In the genomic region with DNA sequence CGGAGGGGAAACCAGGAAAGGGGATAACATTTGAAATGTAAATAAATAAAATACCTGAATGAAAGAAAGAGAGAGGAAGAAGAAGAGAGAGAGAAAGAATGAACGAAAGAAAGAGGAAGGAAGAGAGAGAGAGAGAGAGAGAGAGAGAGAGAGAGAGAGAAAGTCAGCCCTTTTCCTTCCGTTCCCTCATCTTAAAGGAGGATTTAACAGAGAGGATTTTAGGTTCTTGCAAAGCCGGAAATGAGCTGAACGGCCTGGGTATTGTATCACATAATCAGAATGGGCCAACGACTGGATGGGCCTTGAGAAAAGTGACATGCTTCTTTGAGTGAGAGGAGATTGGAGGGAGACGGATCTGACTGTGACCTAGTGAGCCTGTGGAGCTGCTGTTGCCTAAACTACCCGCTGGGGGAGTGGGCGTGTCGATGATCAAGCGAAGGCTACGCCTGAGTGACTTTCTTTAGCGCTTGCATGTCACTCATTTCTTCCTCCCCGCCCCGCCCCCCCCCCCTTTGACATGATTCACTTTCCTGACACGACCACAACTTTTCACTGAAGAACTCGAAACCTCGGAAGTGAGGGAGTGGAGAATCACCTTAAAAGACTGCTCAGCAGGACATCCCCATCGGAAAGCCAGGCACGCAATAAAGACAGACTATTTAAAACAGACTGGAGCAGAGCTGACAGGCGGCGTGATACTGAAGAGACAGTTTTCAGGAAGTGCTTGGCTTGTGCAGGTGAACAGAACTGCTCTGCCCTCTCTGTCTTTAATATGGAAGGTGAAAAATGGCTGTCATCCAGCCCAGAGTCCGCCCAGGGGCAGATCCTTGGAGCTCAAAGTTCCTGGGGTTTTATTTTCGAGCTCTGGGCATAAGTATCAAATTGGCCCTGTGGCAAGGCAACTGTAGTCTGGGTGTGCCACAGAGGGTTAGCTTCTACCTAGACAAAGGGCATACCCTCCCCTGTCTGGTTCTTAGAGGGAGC, we compare ENCODE assay signal across 8 mouse cellular contexts. TPM values are rescaled to one million over a fixed set of nuclear protein-coding genes. Genes with fewer than 3 reads are reported as not detected.
A peak's percentile ranks its signal among the peaks of the same experiment; 100 is the strongest.
DNase-seq lines count a peak whose midpoint lies in the region; ATAC-seq and TF ChIP-seq lines count a peak whose summit lies in the region.

No protein-coding gene starts in this region.

- no peaks in the 10 kb centered on the region; the same call in 1 of the 2 replicates for H3K27me3 ChIP-seq in embryonic facial prominence, embryonic 13.5 days
- H3K27me3 ChIP-seq in heart, embryonic 11.5 days (ENCODE audit: control insufficient read depth, insufficient read depth, low read length), result no peaks in the 10 kb centered on the region; the same call in 1 of the 2 replicates
- no peaks in the 10 kb centered on the region for H3K27me3 ChIP-seq in kidney, embryonic 14.5 days (ENCODE audit: control insufficient read depth, insufficient read depth, low read length)
- no peaks in the 10 kb centered on the region for H3K27me3 ChIP-seq in neural tube, embryonic 12.5 days (replicated peaks)
- no peaks in the 10 kb centered on the region for H3K27me3 ChIP-seq in thymus, adult 2 months (ENCODE audit: control insufficient read depth, insufficient read depth, low read length)

- DNase-seq in 3134 (ENCODE audit: extremely low read depth, insufficient read length, low spot score) (peak; percentile 80), R1 (ENCODE audit: low read depth, low spot score) (peak; percentile 92)
- DNase-seq in lung, adult 18-20 months, result peak; percentile 86 to 88
- peak; percentile 92 for DNase-seq in thymus, adult 2 months

- no peaks in the 10 kb centered on the region for H3K9me3 ChIP-seq in embryonic facial prominence, embryonic 13.5 days
- no peaks in the 10 kb centered on the region for H3K9me3 ChIP-seq in heart, embryonic 11.5 days (replicated peaks; ENCODE audit: control insufficient read depth, low read length)
- no peaks in the 10 kb centered on the region for H3K9me3 ChIP-seq in kidney, embryonic 14.5 days (ENCODE audit: control insufficient read depth, low read length)
- no peaks in the 10 kb centered on the region for H3K9me3 ChIP-seq in neural tube, embryonic 12.5 days

- 0 out of 2 replicates have a peak overlapping the region, but pooled peaks have one; percentile 17 for H3K9ac ChIP-seq in embryonic facial prominence, embryonic 13.5 days
- 0 out of 2 replicates have a peak overlapping the region, but pooled peaks have one; percentile 58 for H3K9ac ChIP-seq in heart, embryonic 11.5 days (ENCODE audit: low read depth, low read length)
- peak overlapping the region; percentile 45; the same call in 1 of the 2 replicates for H3K9ac ChIP-seq in kidney, embryonic 14.5 days (ENCODE audit: low read depth, low read length)
- no peak overlapping the region for H3K9ac ChIP-seq in neural tube, embryonic 12.5 days

- TF ChIP-seq CTCF in thymus, adult 2 months (IDR thresholded peaks at IDR 0.05; ENCODE audit: borderline replicate concordance, control insufficient read depth, extremely low read depth, insufficient read depth, low read length, poor library complexity), result no peak

- H3K36me3 ChIP-seq in embryonic facial prominence, embryonic 13.5 days, result no peaks in the 10 kb centered on the region
- no peaks in the 10 kb centered on the region for H3K36me3 ChIP-seq in heart, embryonic 11.5 days (ENCODE audit: control insufficient read depth, insufficient read depth, low read length)
- no peaks in the 10 kb centered on the region for H3K36me3 ChIP-seq in kidney, embryonic 14.5 days (ENCODE audit: control insufficient read depth, insufficient read depth, low read length)
- H3K36me3 ChIP-seq in neural tube, embryonic 12.5 days, result no peaks in the 10 kb centered on the region
- H3K36me3 ChIP-seq in thymus, adult 2 months (ENCODE audit: control insufficient read depth, insufficient read depth, low read length), result no peaks in the 10 kb centered on the region

- no peak for TF ChIP-seq POLR2A in thymus, adult 2 months (IDR thresholded peaks at IDR 0.05; ENCODE audit: control insufficient read depth, extremely low read depth, insufficient read depth, low read length, poor library complexity)

- peak overlapping the region; percentile 29 for H3K4me3 ChIP-seq in embryonic facial prominence, embryonic 13.5 days
- H3K4me3 ChIP-seq in heart, embryonic 11.5 days (ENCODE audit: low read depth, low read length), result peak overlapping the region; percentile 35
- peak overlapping the region; percentile 29 for H3K4me3 ChIP-seq in kidney, embryonic 14.5 days (ENCODE audit: low read length)
- H3K4me3 ChIP-seq in neural tube, embryonic 12.5 days, result peak overlapping the region; percentile 5; the same call in 1 of the 2 replicates
- H3K4me3 ChIP-seq in thymus, adult 2 months (ENCODE audit: control insufficient read depth, insufficient read depth, low read length), result peak overlapping the region; percentile 48

- no peak overlapping the region for H3K27ac ChIP-seq in embryonic facial prominence, embryonic 13.5 days
- no peak overlapping the region for H3K27ac ChIP-seq in heart, embryonic 11.5 days (ENCODE audit: low read depth, low read length)
- H3K27ac ChIP-seq in kidney, embryonic 14.5 days (ENCODE audit: low read depth, low read length), result no peak overlapping the region
- no peak overlapping the region for H3K27ac ChIP-seq in neural tube, embryonic 12.5 days
- peak overlapping the region; percentile 95 for H3K27ac ChIP-seq in thymus, adult 2 months (ENCODE audit: control insufficient read depth, insufficient read depth, low read length)

- peak; percentile 70; the same call in 1 of the 2 replicates for ATAC-seq in embryonic facial prominence, embryonic 13.5 days (ENCODE audit: insufficient number of reproducible peaks, insufficient read depth, low FRiP score, low TSS enrichment, low read depth)
- peak; percentile 66 for ATAC-seq in heart, embryonic 11.5 days (replicated peaks; ENCODE audit: insufficient number of reproducible peaks, low FRiP score, low TSS enrichment)
- ATAC-seq in kidney, embryonic 14.5 days (ENCODE audit: low FRiP score, low TSS enrichment), result peak; percentile 87
- peak; percentile 87 for ATAC-seq in neural tube, embryonic 12.5 days (ENCODE audit: low FRiP score, low read depth)

- H3K4me2 ChIP-seq in embryonic facial prominence, embryonic 13.5 days, result peak overlapping the region; percentile 59
- peak overlapping the region; percentile 60 for H3K4me2 ChIP-seq in heart, embryonic 11.5 days
- H3K4me2 ChIP-seq in kidney, embryonic 14.5 days (replicated peaks; ENCODE audit: low read depth, low read length), result peak overlapping the region; percentile 45
- peak overlapping the region; percentile 56 for H3K4me2 ChIP-seq in neural tube, embryonic 12.5 days (replicated peaks)

- H3K4me1 ChIP-seq in embryonic facial prominence, embryonic 13.5 days, result peaks cover 35% of the 10 kb centered on the region
- H3K4me1 ChIP-seq in heart, embryonic 11.5 days (ENCODE audit: control insufficient read depth, insufficient read depth, low read length), result peaks cover 4% of the 10 kb centered on the region; the same call in 1 of the 2 replicates
- 0 out of 2 replicates have a peak, but pooled peaks cover 3% of the 10 kb centered on the region for H3K4me1 ChIP-seq in kidney, embryonic 14.5 days (ENCODE audit: control insufficient read depth, insufficient read depth, low read length)
- H3K4me1 ChIP-seq in neural tube, embryonic 12.5 days, result peaks cover 41% of the 10 kb centered on the region
- H3K4me1 ChIP-seq in thymus, adult 2 months (replicated peaks; ENCODE audit: control insufficient read depth, insufficient read depth, low read length), result peaks cover 40% of the 10 kb centered on the region

- 8% methylated on average over 22 of the region's 24 CpGs for WGBS in embryonic facial prominence, embryonic 13.5 days
- WGBS in heart, embryonic 11.5 days (ENCODE audit: insufficient replicate concordance), result 10% methylated on average over 22 of the region's 24 CpGs
- 9% methylated on average over 22 of the region's 24 CpGs for WGBS in kidney, embryonic 14.5 days
- 5% methylated on average over 23 of the region's 24 CpGs for WGBS in neural tube, embryonic 12.5 days
- 6% methylated on average over 24 of the region's 24 CpGs for WGBS in thymus, adult 2 months

RNA-seq across cellular contexts. Expression of gene Lrrc8c, which starts 24.0 kb away (rescaled TPM):
- polyA plus RNA-seq in embryonic facial prominence, embryonic 13.5 days (2015; fragmentation: Nextera tagmentation; extraction: Ambion mirVana), result 15.7 and 17.2 TPM in 2 replicates
- 32.5 and 33.5 TPM in 2 replicates for polyA plus RNA-seq in heart, embryonic 11.5 days (2014; fragmentation: Nextera tagmentation; extraction: Ambion mirVana)
- polyA plus RNA-seq in kidney, embryonic 14.5 days (2014; fragmentation: Nextera tagmentation; extraction: Ambion mirVana), result 13.1 and 14.2 TPM in 2 replicates
- polyA plus RNA-seq in neural tube, embryonic 12.5 days (2016; fragmentation: Nextera tagmentation; extraction: Ambion mirVana), result 8.6 and 10.9 TPM in 2 replicates
- polyA plus RNA-seq in thymus, adult 2 months (2012; rRNA removed), result 69.4 and 78.0 TPM in 2 replicates
